Mouse (Mus musculus) lung, adult 2 months (tissue): ENCODE results near the gene Mrps14.

Source experiments
- CTCF ChIP-seq: fragments of 200-500 bp; IDR thresholded peaks from 2 replicates; pipeline ENCODE4 v1.5.1; 2011; ENCODE audit warnings: mild to moderate bottlenecking, low read length, control low read depth; ENCODE audit not compliant: insufficient read depth
- POLR2A ChIP-seq: fragments of 200-500 bp; IDR thresholded peaks from 2 replicates; pipeline ENCODE4 v1.6.1; 2011; ENCODE audit warnings: low read depth, mild to moderate bottlenecking, control low read depth, low read length, borderline replicate concordance; ENCODE audit errors: extremely low read depth

- TF ChIP-seq POLR2A (no peak), CTCF (no peak)
Measured at GRCm38 (mm10) chr1:160205486-160205885, 10.5 kb downstream of the Mrps14 start.
